8 mouse cellular contexts compared by ENCODE assay signal in the genomic region with DNA sequence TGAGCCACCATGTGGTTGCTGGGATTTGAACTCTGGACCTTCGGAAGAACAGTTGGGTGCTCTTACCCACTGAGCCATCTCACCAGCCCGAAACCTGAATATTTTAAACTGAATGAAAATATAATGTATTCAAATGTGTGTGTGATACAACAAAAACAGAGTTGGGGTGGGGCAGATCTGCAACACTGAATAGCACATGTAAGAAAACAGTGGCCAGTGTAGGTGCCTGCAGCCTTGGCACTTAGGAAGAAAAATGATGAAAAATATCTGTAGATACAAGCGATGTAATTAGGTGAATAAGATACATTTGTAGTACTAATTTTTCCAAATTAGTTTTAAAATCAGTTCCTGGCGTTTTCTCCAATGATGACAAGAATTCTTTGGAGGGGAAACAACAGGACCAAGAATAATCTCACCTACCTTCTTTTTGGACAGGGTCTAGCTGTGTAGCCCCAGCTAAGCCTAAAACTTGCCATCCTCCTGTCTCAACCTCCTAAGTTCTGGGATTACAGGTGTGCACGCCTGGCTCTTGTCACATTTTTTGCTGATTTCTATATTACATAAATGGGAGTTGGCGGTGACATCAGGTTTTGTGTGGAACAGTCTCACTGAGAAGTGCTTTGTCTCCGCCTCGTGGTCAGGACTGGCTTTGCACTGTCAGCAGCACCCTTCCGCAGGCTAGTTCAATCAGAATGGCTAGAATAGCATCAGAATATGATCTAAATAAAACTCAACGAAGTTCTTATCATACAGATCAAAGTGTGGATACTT. TPM values are rescaled to one million over a fixed set of nuclear protein-coding genes. Genes with fewer than 3 reads are reported as not detected.
DNase-seq lines count a peak whose midpoint lies in the region; ATAC-seq and TF ChIP-seq lines count a peak whose summit lies in the region.

No protein-coding gene starts in this region.

- no peak overlapping the region for H3K27ac ChIP-seq in hindbrain, postnatal 0 days
- peak overlapping the region; percentile 91 for H3K27ac ChIP-seq in left cerebral cortex, adult 2 months

- H3K9me3 ChIP-seq in hindbrain, postnatal 0 days (ENCODE audit: low read length): no peaks in the 10 kb centered on the region

- CTCF ChIA-PET in Patski (lab: Charles Lee): interaction anchor here (0.9 to 1.9 kb wide), 4 partner anchors 17 to 263 kb away, joined by 3 to 9 read pairs (median 4); no protein-coding TSS in a partner anchor

- no peak overlapping the region for H3K4me2 ChIP-seq in hindbrain, postnatal 0 days (ENCODE audit: low read depth, low read length)

- in situ Hi-C loops in Patski (cut with MboI; ENCODE audit: low pct_unique_long_range_greater_than_20kb): loop anchor here (10.0 kb wide), 1 partner anchor 451 kb away; no protein-coding TSS in a partner anchor

- H3K36me3 ChIP-seq in hindbrain, postnatal 0 days (ENCODE audit: insufficient read depth, low read length): peaks cover 15% of the 10 kb centered on the region

- no peak overlapping the region for H3K4me3 ChIP-seq in hindbrain, postnatal 0 days (ENCODE audit: low read length)
- no peak overlapping the region for H3K4me3 ChIP-seq in left cerebral cortex, adult 2 months

- ATAC-seq in Patski: peak; percentile 73
- ATAC-seq in hindbrain, postnatal 0 days: peak; percentile 80
- ATAC-seq in megakaryocyte-erythroid progenitor cell, adult 5-6 weeks (replicated peaks; ENCODE audit: low FRiP score, low TSS enrichment, poor library complexity, severe bottlenecking): peak; percentile 88

- intact Hi-C loops in left cerebral cortex, adult 2 months (cut with DNase I): loop anchor here (2.0 to 10.0 kb wide), 4 partner anchors 51 to 448 kb away; partner anchors contain the start of gene Btaf1

- H3K27me3 ChIP-seq in Patski: no peaks in the 10 kb centered on the region
- no peaks in the 10 kb centered on the region for H3K27me3 ChIP-seq in hindbrain, postnatal 0 days (ENCODE audit: insufficient read depth, low read length)

- DNase-seq in Patski (ENCODE audit: low read depth, low spot score): peak; percentile 39
- peak; percentile 90 for DNase-seq in cerebellum, adult 9-11 months
- DNase-seq in frontal cortex, postnatal 25 days (ENCODE audit: low spot score in 2 of 2): peak; percentile 92 to 93
- peak; percentile 95 for DNase-seq in hindbrain, postnatal 0 days (ENCODE audit: low spot score)
- peak; percentile 89 to 94 for DNase-seq in left cerebral cortex, adult 2 months (ENCODE audit: extremely low spot score in 1 of 2, low spot score in 2 of 2)
- DNase-seq in right cerebral cortex, postnatal 10 days (ENCODE audit: low spot score in 2 of 2): peak; percentile 93 to 96
- DNase-seq in urinary bladder, postnatal 14 days (ENCODE audit: low spot score): peak; percentile 95

- H3K4me1 ChIP-seq in hindbrain, postnatal 0 days (ENCODE audit: insufficient read depth, low read length): no peaks in the 10 kb centered on the region

- POLR2A ChIA-PET in Patski (lab: Charles Lee): no interaction called here

- 31% methylated on average over 10 of the region's 10 CpGs for WGBS in hindbrain, postnatal 0 days

- no peak overlapping the region for H3K9ac ChIP-seq in hindbrain, postnatal 0 days (replicated peaks; ENCODE audit: low read length)

- peak; percentile 98 for TF ChIP-seq CTCF in Patski (IDR thresholded peaks at IDR 0.05)
- TF ChIP-seq CTCF in hindbrain, postnatal 0 days (IDR thresholded peaks at IDR 0.05; ENCODE audit: low read depth): peak; percentile 97
- peak; percentile 96 for TF ChIP-seq CTCF in left cerebral cortex, adult 2 months (IDR thresholded peaks at IDR 0.05)

RNA-seq across cellular contexts. Expression of gene Cpeb3, which starts 57.1 kb away (rescaled TPM):
- polyA plus RNA-seq in Patski (2021): 8.9 TPM
- 23.7 and 26.1 TPM in 2 replicates for total RNA-seq in hindbrain, postnatal 0 days (2014; rRNA removed)
- 10.3 and 11.3 TPM in 2 replicates for polyA plus RNA-seq in hindbrain, postnatal 0 days (2015; fragmentation: Nextera tagmentation; extraction: Ambion mirVana)
- 10 to 100 TPM; 87.0 to 96.0 TPM for total RNA-seq in left cerebral cortex, adult 2 months (2021)
- total RNA-seq in megakaryocyte-erythroid progenitor cell, adult 5-6 weeks (2014; fragmentation: Nextera tagmentation): 3.1 and 3.6 TPM in 2 replicates
- 0.80 and 4.1 TPM in 2 replicates for total RNA-seq in megakaryocyte-erythroid progenitor cell, adult 5-6 weeks (2017)

RNA-seq across cellular contexts. Expression of gene March5, which starts 58.2 kb away (rescaled TPM):
- polyA plus RNA-seq in Patski (2021): 121 TPM
- total RNA-seq in hindbrain, postnatal 0 days (2014; rRNA removed): 50.3 and 65.0 TPM in 2 replicates
- 94.8 and 100 TPM in 2 replicates for polyA plus RNA-seq in hindbrain, postnatal 0 days (2015; fragmentation: Nextera tagmentation; extraction: Ambion mirVana)
- 10 to 100 TPM; 82.6 to 96.0 TPM for total RNA-seq in left cerebral cortex, adult 2 months (2021)
- total RNA-seq in megakaryocyte-erythroid progenitor cell, adult 5-6 weeks (2014; fragmentation: Nextera tagmentation): 138 TPM in 2 replicates
- total RNA-seq in megakaryocyte-erythroid progenitor cell, adult 5-6 weeks (2017): 77.5 and 90.8 TPM in 2 replicates

Comparison
In these comparisons a context has a peak if more than half of its experiments do, and no peak if none do; other contexts are left out.
1. DNase-seq: peak in every context shown above with its lines; median percentile 95 in hindbrain, postnatal 0 days; 95 in urinary bladder, postnatal 14 days; 94 in right cerebral cortex, postnatal 10 days; 92 in frontal cortex, postnatal 25 days; 92 in left cerebral cortex, adult 2 months; 90 in cerebellum, adult 9-11 months; 39 in Patski.